Comparison of ENCODE assay signal across 8 mouse cellular contexts in genomic region chr14:75828866-75829806, GRCm38 (mm10). TPM values are rescaled to one million over a fixed set of nuclear protein-coding genes. Genes with fewer than 3 reads are reported as not detected.
A peak's percentile ranks its signal among the peaks of the same experiment; 100 is the strongest.
DNase-seq lines count a peak whose midpoint lies in the region; ATAC-seq lines count a peak whose summit lies in the region.

No protein-coding gene starts in this region.

- H3K27ac ChIP-seq in embryonic facial prominence, embryonic 11.5 days (replicated peaks; ENCODE audit: low read depth, low read length): no peak overlapping the region
- no peak overlapping the region for H3K27ac ChIP-seq in midbrain, embryonic 11.5 days (ENCODE audit: low read depth, low read length)

- H3K9me3 ChIP-seq in embryonic facial prominence, embryonic 11.5 days (replicated peaks; ENCODE audit: control insufficient read depth, low read length): no peaks in the 10 kb centered on the region
- H3K9me3 ChIP-seq in midbrain, embryonic 11.5 days (ENCODE audit: control insufficient read depth, low read length): no peaks in the 10 kb centered on the region

- no peaks in the 10 kb centered on the region for H3K36me3 ChIP-seq in embryonic facial prominence, embryonic 11.5 days (replicated peaks; ENCODE audit: control insufficient read depth, insufficient read depth, low read depth, low read length)
- H3K36me3 ChIP-seq in midbrain, embryonic 11.5 days (ENCODE audit: control insufficient read depth, insufficient read depth, low read length): no peaks in the 10 kb centered on the region

- H3K4me1 ChIP-seq in embryonic facial prominence, embryonic 11.5 days (ENCODE audit: control insufficient read depth, insufficient read depth, low read length): peaks cover 2% of the 10 kb centered on the region; the same call in 1 of the 2 replicates
- H3K4me1 ChIP-seq in midbrain, embryonic 11.5 days (ENCODE audit: control insufficient read depth, insufficient read depth, low read length): peaks cover 12% of the 10 kb centered on the region

- peak overlapping the region; percentile 43 for H3K4me2 ChIP-seq in embryonic facial prominence, embryonic 11.5 days (ENCODE audit: low read depth, low read length)
- H3K4me2 ChIP-seq in midbrain, embryonic 11.5 days: peak overlapping the region; percentile 46

- intact Hi-C loops in left cerebral cortex, postnatal 4 days (cut with DNase I): loop anchor here (5.0 kb wide), 1 partner anchor 42 kb away; the partner anchor contains the start of gene Slc25a30

- H3K27me3 ChIP-seq in embryonic facial prominence, embryonic 11.5 days (ENCODE audit: control insufficient read depth, insufficient read depth, low read length): no peaks in the 10 kb centered on the region
- peaks cover 15% of the 10 kb centered on the region for H3K27me3 ChIP-seq in midbrain, embryonic 11.5 days (ENCODE audit: control insufficient read depth, insufficient read depth, low read length)

- peak; percentile 92 for DNase-seq in adrenal gland, postnatal 14 days
- peak; percentile 90 for DNase-seq in embryonic facial prominence, embryonic 11.5 days (ENCODE audit: low spot score)
- DNase-seq in heart, adult 11 months: peak; percentile 98
- peak; percentile 89 for DNase-seq in kidney, adult 11 months
- DNase-seq in left cerebral cortex, postnatal 4 days: peak; percentile 86
- DNase-seq in midbrain, embryonic 11.5 days (ENCODE audit: low spot score, missing footprints): peak; percentile 98
- DNase-seq in right cerebral cortex, postnatal 4 days: peak; percentile 92
- peak; percentile 68 for DNase-seq in yolk sac, embryonic 10.5 days (ENCODE audit: low spot score)

- peak overlapping the region; percentile 21 for H3K4me3 ChIP-seq in embryonic facial prominence, embryonic 11.5 days (ENCODE audit: low read depth, low read length)
- peak overlapping the region; percentile 27 for H3K4me3 ChIP-seq in midbrain, embryonic 11.5 days (ENCODE audit: low read depth, low read length)

- 7% methylated on average over 32 of the region's 32 CpGs for WGBS in embryonic facial prominence, embryonic 11.5 days
- 11% methylated on average over 32 of the region's 32 CpGs for WGBS in midbrain, embryonic 11.5 days

- H3K9ac ChIP-seq in embryonic facial prominence, embryonic 11.5 days (replicated peaks; ENCODE audit: low read length): peak overlapping the region; percentile 46; the same call in 1 of the 2 replicates
- H3K9ac ChIP-seq in midbrain, embryonic 11.5 days (ENCODE audit: low read length): peak overlapping the region; percentile 48

- ATAC-seq in embryonic facial prominence, embryonic 11.5 days (replicated peaks; ENCODE audit: insufficient number of reproducible peaks, low FRiP score, low TSS enrichment, low read depth): no peak
- ATAC-seq in midbrain, embryonic 11.5 days (ENCODE audit: low FRiP score): 0 out of 2 replicates have a peak, but pooled peaks have one; percentile 28

RNA-seq across cellular contexts. Expression of gene Tpt1, which starts 15.8 kb away (rescaled TPM):
- total RNA-seq in adrenal gland, postnatal 14 days (2021): 2,745 and 3,054 TPM in 2 replicates
- polyA plus RNA-seq in embryonic facial prominence, embryonic 11.5 days (2014; fragmentation: Nextera tagmentation; extraction: Ambion mirVana): 1,068 and 1,141 TPM in 2 replicates
- total RNA-seq in left cerebral cortex, postnatal 4 days (2021): 1,000 to 10,000 TPM; 1,734 to 1,903 TPM
- polyA plus RNA-seq in midbrain, embryonic 11.5 days (2014; fragmentation: Nextera tagmentation; extraction: Ambion mirVana): 1,099 and 1,119 TPM in 2 replicates

RNA-seq across cellular contexts. Expression of gene Slc25a30, which starts 42.3 kb away (rescaled TPM):
- total RNA-seq in adrenal gland, postnatal 14 days (2021): 71.2 and 102 TPM in 2 replicates
- polyA plus RNA-seq in embryonic facial prominence, embryonic 11.5 days (2014; fragmentation: Nextera tagmentation; extraction: Ambion mirVana): 6.1 and 7.4 TPM in 2 replicates
- total RNA-seq in left cerebral cortex, postnatal 4 days (2021): 10 to 100 TPM; 19.4 to 23.9 TPM
- 7.0 and 8.8 TPM in 2 replicates for polyA plus RNA-seq in midbrain, embryonic 11.5 days (2014; fragmentation: Nextera tagmentation; extraction: Ambion mirVana)
